Mouse (Mus musculus) CH12.LX (cell line): ENCODE results near the gene Acvr2b. TPM values are rescaled to one million over a fixed set of nuclear protein-coding genes. Genes with fewer than 3 reads are reported as not detected.
"Not testable (repeated sequence)": the region's sequence is repeated elsewhere in the genome, so short reads cannot be mapped to it uniquely, and the experiment has no call there.

Source experiments
- DNase-seq: peaks from one replicate; pipeline ENCODE4 v3.0.0-alpha.2; 2013; ENCODE audit errors: extremely low read depth
- H3K27ac ChIP-seq: 2 replicates; pipeline ENCODE4 v1.5.1; 2012; ENCODE audit warnings: low read depth, mild to moderate bottlenecking, control low read depth, moderate library complexity; ENCODE audit not compliant: insufficient read depth
- H3K27me3 ChIP-seq: replicated peaks from 2 replicates; pipeline ENCODE3; 2012; ENCODE audit warnings: inconsistent platforms
- H3K36me3 ChIP-seq, 2 experiments: replicated peaks in 1 of 2; 2 replicates each; pipeline versions ENCODE3 to v1.6.1; 2012; ENCODE audit warnings: inconsistent platforms in 1 of 2, low read length in 1 of 2, mild to moderate bottlenecking in 1 of 2, mixed read lengths in 1 of 2, moderate library complexity in 1 of 2; ENCODE audit not compliant: control insufficient read depth in 1 of 2, insufficient read depth in 1 of 2
- H3K4me1 ChIP-seq, 2 experiments: 2 replicates each; pipeline ENCODE4 v1.6.1; 2012; ENCODE audit warnings: inconsistent platforms in 1 of 2, moderate library complexity in 1 of 2; ENCODE audit not compliant: insufficient read depth in 2 of 2, control insufficient read depth in 1 of 2
- H3K4me2 ChIP-seq: 2 replicates; pipeline ENCODE4 v1.6.1; 2012; ENCODE audit warnings: low read depth, mild to moderate bottlenecking, control low read depth; ENCODE audit not compliant: poor library complexity, insufficient read depth, severe bottlenecking
- H3K4me3 ChIP-seq, 3 experiments: fragments of 150-350 bp in 1 of 3; sonication (generic) in 1 of 3; replicated peaks in 1 of 3; 2 replicates each; pipeline versions ENCODE3 to v1.5.1; 2011 to 2012; ENCODE audit warnings: low read depth in 2 of 3, low read length in 2 of 3, mild to moderate bottlenecking in 2 of 3, moderate library complexity in 2 of 3, control low read depth in 1 of 3, improper control_type of control experiment in 1 of 3, inconsistent platforms in 1 of 3, mixed read lengths in 1 of 3; ENCODE audit not compliant: poor library complexity in 1 of 3
- H3K79me2 ChIP-seq: replicated peaks from 2 replicates; pipeline ENCODE4 v1.6.1; 2012; ENCODE audit warnings: mild to moderate bottlenecking, moderate library complexity; ENCODE audit not compliant: control insufficient read depth, poor library complexity, insufficient read depth, severe bottlenecking; ENCODE audit errors: extremely low read depth
- H3K9ac ChIP-seq: 2 replicates; pipeline ENCODE4 v1.6.1; 2012; ENCODE audit warnings: low read depth, mild to moderate bottlenecking, control low read depth, moderate library complexity; ENCODE audit not compliant: insufficient read depth
- H3K9me3 ChIP-seq: replicated peaks from 2 replicates; pipeline ENCODE3; 2012; ENCODE audit warnings: low read length, inconsistent platforms, mixed read lengths
- BHLHE40 ChIP-seq: IDR thresholded peaks from 2 replicates; pipeline ENCODE4 v1.6.1; 2011; ENCODE audit warnings: mild to moderate bottlenecking, low read depth, low read length, improper control_type of control experiment
- CHD1 ChIP-seq: IDR thresholded peaks from 2 replicates; pipeline ENCODE4 v1.6.1; 2012; ENCODE audit warnings: low read depth, low read length, improper control_type of control experiment, inconsistent platforms
- CHD2 ChIP-seq: IDR thresholded peaks from 2 replicates; pipeline ENCODE4 v1.6.1; 2011; ENCODE audit warnings: low read length, improper control_type of control experiment
- CTCF ChIP-seq, 2 experiments: IDR thresholded peaks in 1 of 2; conservative IDR thresholded peaks in 1 of 2; 2 replicates each; pipeline ENCODE4 v1.5.1; 2011 to 2012; ENCODE audit warnings: low read depth in 2 of 2, low read length in 2 of 2, improper control_type of control experiment in 1 of 2, inconsistent platforms in 1 of 2, mild to moderate bottlenecking in 1 of 2, moderate library complexity in 1 of 2
- ETS1 ChIP-seq: conservative IDR thresholded peaks from 2 replicates; pipeline ENCODE4 v1.6.1; 2012; ENCODE audit warnings: low read depth, mild to moderate bottlenecking, inconsistent platforms, low read length, improper control_type of control experiment, moderate library complexity
- HCFC1 ChIP-seq: IDR thresholded peaks from 2 replicates; pipeline ENCODE4 v1.6.1; 2012; ENCODE audit warnings: low read depth, mild to moderate bottlenecking, inconsistent platforms, low read length, improper control_type of control experiment
- IRF4 ChIP-seq: IDR thresholded peaks from 2 replicates; pipeline ENCODE4 v1.6.1; 2014; ENCODE audit warnings: low read depth, mild to moderate bottlenecking, inconsistent platforms, low read length, improper control_type of control experiment
- JUND ChIP-seq: conservative IDR thresholded peaks from 2 replicates; pipeline ENCODE4 v1.6.1; 2011; ENCODE audit warnings: low read depth, low read length, improper control_type of control experiment
- KAT2A ChIP-seq: IDR thresholded peaks from 2 replicates; pipeline ENCODE4 v1.6.1; 2012; ENCODE audit warnings: low read length, improper control_type of control experiment, inconsistent platforms; ENCODE audit not compliant: insufficient replicate concordance
- MAFK ChIP-seq: IDR thresholded peaks from 2 replicates; pipeline ENCODE4 v1.6.1; 2011; ENCODE audit warnings: low read length, improper control_type of control experiment; ENCODE audit not compliant: insufficient replicate concordance
- MAX ChIP-seq: IDR thresholded peaks from 2 replicates; pipeline ENCODE4 v1.6.1; 2011; ENCODE audit warnings: low read length, improper control_type of control experiment
- MEF2A ChIP-seq: IDR thresholded peaks from 2 replicates; pipeline ENCODE4 v1.6.1; 2014; ENCODE audit warnings: low read depth, mild to moderate bottlenecking, inconsistent platforms, low read length, improper control_type of control experiment, borderline replicate concordance
- MYC ChIP-seq: IDR thresholded peaks from 2 replicates; pipeline ENCODE4 v1.6.1; 2011; ENCODE audit warnings: low read depth, mild to moderate bottlenecking, improper control_type of control experiment, low read length
- NELFE ChIP-seq: IDR thresholded peaks from 2 replicates; pipeline ENCODE4 v1.6.1; 2011; ENCODE audit warnings: low read depth, low read length, improper control_type of control experiment
- NRF1 ChIP-seq: IDR thresholded peaks from 2 replicates; pipeline ENCODE4 v1.6.1; 2014; ENCODE audit warnings: low read depth, mild to moderate bottlenecking, inconsistent platforms, low read length, improper control_type of control experiment, moderate library complexity
- POLR2AphosphoS2 ChIP-seq: IDR thresholded peaks from 2 replicates; pipeline ENCODE4 v1.6.1; 2011; ENCODE audit warnings: low read depth, low read length, improper control_type of control experiment
- RCOR1 ChIP-seq: conservative IDR thresholded peaks from 2 replicates; pipeline ENCODE4 v1.6.1; 2012; ENCODE audit warnings: low read depth, mild to moderate bottlenecking, inconsistent platforms, low read length, improper control_type of control experiment
- SIN3A ChIP-seq: IDR thresholded peaks from 2 replicates; pipeline ENCODE4 v1.6.1; 2012; ENCODE audit warnings: low read length, improper control_type of control experiment, inconsistent platforms
- SMC3 ChIP-seq: IDR thresholded peaks from 2 replicates; pipeline ENCODE4 v1.6.1; 2011; ENCODE audit warnings: low read depth, low read length, improper control_type of control experiment
- TBP ChIP-seq: conservative IDR thresholded peaks from 2 replicates; pipeline ENCODE4 v1.6.1; 2011; ENCODE audit warnings: low read depth, low read length, improper control_type of control experiment
- TCF12 ChIP-seq: IDR thresholded peaks from 2 replicates; pipeline ENCODE4 v1.6.1; 2014; ENCODE audit warnings: low read depth, mild to moderate bottlenecking, inconsistent platforms, low read length, improper control_type of control experiment
- USF1 ChIP-seq: IDR thresholded peaks from 2 replicates; pipeline ENCODE4 v1.6.1; 2014; ENCODE audit warnings: low read depth, mild to moderate bottlenecking, inconsistent platforms, low read length, improper control_type of control experiment
- USF2 ChIP-seq: conservative IDR thresholded peaks from 2 replicates; pipeline ENCODE4 v1.6.1; 2011; ENCODE audit warnings: low read depth, low read length, improper control_type of control experiment
- ZKSCAN1 ChIP-seq: IDR thresholded peaks from 2 replicates; pipeline ENCODE4 v1.6.1; 2012; ENCODE audit warnings: low read depth, inconsistent platforms, low read length, improper control_type of control experiment, borderline replicate concordance
- ZMIZ1 ChIP-seq: IDR thresholded peaks from 2 replicates; pipeline ENCODE4 v1.6.1; 2012; ENCODE audit warnings: low read depth, mild to moderate bottlenecking, inconsistent platforms, low read length, improper control_type of control experiment
- dilution Hi-C: fragments of 300-500 bp; cut with MboI; formaldehyde crosslinking; loops from 2 replicates; pipeline ENCODE4 v1.14.3; 2020; ENCODE audit warnings: low sequenced_read_pairs; ENCODE audit not compliant: extremely low pct_unique_long_range_greater_than_20kb, extremely low pct_ligation_motif_present
- in situ Hi-C: fragments of 300-500 bp; cut with MboI; formaldehyde crosslinking; loops from 3 replicates; pipeline ENCODE4 v1.14.3; 2019; ENCODE audit warnings: low sequenced_read_pairs, low pct_ligation_motif_present, low pct_unique_long_range_greater_than_20kb, mixed read lengths
- polyA plus RNA-seq: library from polyadenylated mRNA; unstranded; fragments of >175 nt; gene quantifications from 2 replicates; pipeline ENCODE4 v1.2.1, GENCODE M21; 2012; ENCODE audit warnings: low read depth; ENCODE audit not compliant: insufficient read length
- total RNA-seq, 2 experiments: library from RNA; depleted of rRNA; stranded (reverse); fragments of 300-350 nt in 1 of 2; fragments of >200 nt in 1 of 2; gene quantifications; 2 replicates each; pipeline ENCODE4 v1.2.3; 2012 to 2014

Gene Acvr2b
- total and polyA plus RNA-seq, 3 experiments, result 0.30 to 1.5 (median 0.66) TPM

DNA sequence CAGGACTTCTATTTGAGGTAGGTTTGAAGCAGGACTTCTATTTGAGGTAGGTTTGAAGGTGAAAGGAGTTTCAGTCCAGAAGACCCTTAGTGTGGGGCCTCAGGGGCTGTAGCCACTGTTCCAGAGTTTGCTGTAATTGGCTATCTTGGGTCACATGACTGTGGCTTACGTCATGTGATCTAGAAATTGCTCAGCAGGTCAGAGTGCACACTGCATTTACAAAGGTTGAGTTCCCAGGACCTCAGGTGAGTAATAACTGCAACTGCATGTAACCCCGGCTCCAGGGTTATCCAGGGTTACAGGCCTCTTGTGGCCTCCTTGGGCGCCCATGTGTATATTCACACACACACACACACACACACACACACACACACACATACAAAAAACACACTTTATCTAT lies 33.6 kb upstream of the Acvr2b start:
- dilution Hi-C loops (no loop called here), in situ Hi-C loops (no loop called here)

DNA sequence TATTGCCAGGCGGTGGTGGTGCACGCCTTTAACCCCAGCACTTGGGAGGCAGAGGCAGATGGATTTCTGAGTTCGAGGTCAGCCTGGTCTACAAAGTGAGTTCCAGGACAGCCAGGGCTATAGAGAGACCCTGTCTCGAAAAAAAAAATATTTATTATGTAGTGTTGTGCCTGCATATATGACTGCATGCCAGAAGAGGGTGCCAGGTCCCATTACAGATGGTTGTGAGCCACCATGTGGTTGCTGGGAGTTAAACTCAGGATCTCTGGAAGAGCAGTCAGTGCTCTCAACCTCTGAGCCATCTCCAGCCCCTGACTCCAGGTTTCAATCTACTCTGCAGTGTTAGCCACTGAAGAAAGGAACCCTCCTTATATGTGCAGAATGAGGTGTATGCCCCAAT lies 31.1 kb upstream of the Acvr2b start:
- dilution Hi-C loops, H3K79me2 ChIP-seq, H3K9ac ChIP-seq, H3K27me3 ChIP-seq, H3K4me3 ChIP-seq, DNase-seq, H3K27ac ChIP-seq, in situ Hi-C loops, H3K9me3 ChIP-seq, H3K4me1 ChIP-seq, H3K4me2 ChIP-seq: not testable (repeated sequence)
- TF ChIP-seq SMC3, result peak; percentile 14; the same call in 1 of the 2 replicates
- peak in 1 of 2 experiments; percentile 54; a peak in 2 of 4 replicates for TF ChIP-seq CTCF (conservative IDR thresholded peaks at IDR 0.05 in 1 of 2, IDR thresholded peaks at IDR 0.05 in 1 of 2; ENCODE audit: low read depth in 2 of 2, low read length in 2 of 2)
- H3K36me3 ChIP-seq, result peaks cover 26 to 37% of the 10 kb centered on the region in 2 experiments

More for the DNA sequence above, 33.6 kb upstream of the Acvr2b start:
- Histone ChIP-seq H3K4me1 (0 out of 4 replicates have a peak, but pooled peaks cover 0 to 3% of the 10 kb centered on the region in 2 experiments), H3K79me2 (no peaks in the 10 kb centered on the region), H3K36me3 (peaks cover 22 to 38% of the 10 kb centered on the region in 2 experiments), H3K4me2 (no peak overlapping the region), H3K9me3 (no peaks in the 10 kb centered on the region), H3K27ac (no peak overlapping the region), H3K4me3 (no peak overlapping the region), H3K27me3 (no peaks in the 10 kb centered on the region), H3K9ac (no peak overlapping the region)
- DNase-seq, result peak; percentile 16
- TF ChIP-seq USF1, result peak; percentile 65
- TF ChIP-seq MAX, result no peak
- TF ChIP-seq ZKSCAN1, result no peak
- peak; percentile 73 for TF ChIP-seq USF2
- TF ChIP-seq BHLHE40, result peak; percentile 29; the same call in 1 of the 2 replicates

GRCm38 (mm10) chr9:119371251-119371650 lies 30.7 kb upstream of the Acvr2b start:
- DNase-seq, result no peak

More at GRCm38 (mm10) chr9:119371251-119371650, 30.7 kb upstream of the Acvr2b start:
- in situ Hi-C loops, result no loop called here
- Histone ChIP-seq H3K27me3 (no peaks in the 10 kb centered on the region), H3K9ac (no peak overlapping the region), H3K4me2 (no peak overlapping the region), H3K4me3 (no peak overlapping the region), H3K79me2 (no peaks in the 10 kb centered on the region), H3K27ac (no peak overlapping the region), H3K36me3 (peaks cover 26 to 35% of the 10 kb centered on the region in 2 experiments), H3K4me1 (0 out of 4 replicates have a peak, but pooled peaks cover 0 to 3% of the 10 kb centered on the region in 2 experiments), H3K9me3 (no peaks in the 10 kb centered on the region)
- TF ChIP-seq IRF4 (no peak), CTCF (conservative IDR thresholded peaks at IDR 0.05 in 1 of 2, IDR thresholded peaks at IDR 0.05 in 1 of 2; ENCODE audit: low read depth in 2 of 2, low read length in 2 of 2) (no peak), CHD2 (no peak), SIN3A (no peak), TCF12 (no peak), MAFK (no peak), TBP (no peak), ETS1 (no peak), JUND (no peak), CHD1 (no peak), POLR2AphosphoS2 (no peak), MEF2A (no peak), HCFC1 (no peak), MYC (no peak), NRF1 (no peak), RCOR1 (no peak), USF2 (no peak), KAT2A (no peak), NELFE (no peak), ZMIZ1 (no peak)
- dilution Hi-C loops, result no loop called here
